Mouse (Mus musculus) G1E (cell line): Measurements from ENCODE around the gene Hemgn. TPM values are rescaled to one million over a fixed set of nuclear protein-coding genes. Genes with fewer than 3 reads are reported as not detected.

Experiments
- ATAC-seq: 2 replicates; pipeline ENCODE4 v1.8.0; 2016; ENCODE audit warnings: mild to moderate bottlenecking; ENCODE audit not compliant: insufficient number of reproducible peaks, poor library complexity, low FRiP score, severe bottlenecking; ENCODE audit errors: extremely low read depth
- DNase-seq: peaks from one replicate; pipeline ENCODE4 v3.0.0; 2012; ENCODE audit warnings: low spot score
- H3K27me3 ChIP-seq: 2 replicates; pipeline ENCODE4 v1.6.1; 2012; ENCODE audit warnings: mild to moderate bottlenecking, low read length, inconsistent platforms; ENCODE audit not compliant: insufficient read depth
- H3K36me3 ChIP-seq: replicated peaks from 2 replicates; pipeline ENCODE3; 2012; ENCODE audit warnings: mild to moderate bottlenecking, inconsistent platforms
- H3K4me1 ChIP-seq: 2 replicates; pipeline ENCODE4 v1.6.1; 2012; ENCODE audit warnings: low read depth, low read length, inconsistent platforms, mixed read lengths; ENCODE audit not compliant: insufficient read depth
- H3K4me3 ChIP-seq: 2 replicates; pipeline ENCODE4 v1.5.1; 2012; ENCODE audit warnings: low read depth, mild to moderate bottlenecking, inconsistent platforms, low read length, moderate library complexity, mixed read lengths
- H3K9me3 ChIP-seq: replicated peaks from 2 replicates; pipeline ENCODE4 v1.6.1; 2012; ENCODE audit warnings: inconsistent platforms
- CTCF ChIP-seq: IDR thresholded peaks from 2 replicates; pipeline ENCODE4 v1.5.1; 2012; ENCODE audit warnings: low read depth, low read length, inconsistent platforms, mixed read lengths
- GATA1 ChIP-seq: IDR thresholded peaks from 2 replicates; pipeline ENCODE4 v1.6.1; 2012; ENCODE audit warnings: borderline replicate concordance, low read length, inconsistent platforms, mixed read lengths
- GATA2 ChIP-seq: IDR thresholded peaks from 2 replicates; pipeline ENCODE4 v1.6.1; 2012; ENCODE audit warnings: low read depth, low read length, inconsistent platforms, borderline replicate concordance
- POLR2AphosphoS5 ChIP-seq: IDR thresholded peaks from 2 replicates; pipeline ENCODE4 v1.6.1; 2012; ENCODE audit warnings: low read depth, low read length, inconsistent platforms; ENCODE audit not compliant: insufficient replicate concordance
- TAL1 ChIP-seq: conservative IDR thresholded peaks from 2 replicates; pipeline ENCODE4 v1.6.1; 2012; ENCODE audit warnings: low read depth, low read length, inconsistent platforms, mixed read lengths
- polyA plus RNA-seq: library from polyadenylated mRNA; stranded (reverse); fragments of >175 nt; gene quantifications from 2 replicates; pipeline ENCODE4 v1.2.3, GENCODE M21; 2012
- total RNA-seq, 2 experiments: library from RNA; stranded (forward) in 1 of 2; stranded (reverse) in 1 of 2; fragments of 200-1000 nt in 1 of 2; fragments of >200 nt in 1 of 2; fragmentation: Nextera tagmentation in 1 of 2; gene quantifications; 2 replicates each; pipeline ENCODE4 v1.2.3; 2014 to 2017

Gene Hemgn
- total RNA-seq (2014; fragmentation: Nextera tagmentation), result 39.3 and 132 TPM in 2 replicates
- total RNA-seq (2017), result 20.9 and 24.3 TPM in 2 replicates
- polyA plus RNA-seq, result 5.8 and 6.3 TPM in 2 replicates

DNA sequence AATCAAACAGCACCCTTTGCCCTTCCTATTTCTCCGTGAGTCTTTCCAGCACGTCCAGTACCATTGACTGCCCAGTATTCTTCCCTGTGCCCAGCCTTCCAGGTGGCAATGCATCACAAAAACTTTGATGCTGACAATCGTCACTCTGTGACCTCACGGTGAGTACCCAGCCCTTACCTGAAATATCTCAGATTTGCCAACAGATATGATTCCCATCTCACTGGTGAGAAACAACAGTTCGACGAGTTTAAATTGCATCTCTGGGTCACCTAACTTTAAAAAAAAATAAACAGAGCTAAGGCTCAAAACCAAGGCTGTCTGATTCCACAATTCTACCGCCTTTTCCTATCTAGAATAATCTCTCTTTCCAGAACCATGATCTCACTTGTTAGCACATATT lies at the start of gene Hemgn:
TSS of gene Hemgn (minus strand) at position 101 of the 400 bp plus-strand sequence.
- H3K27me3 ChIP-seq, result no peaks in the 10 kb centered on the region
- no peaks in the 10 kb centered on the region for H3K36me3 ChIP-seq
- DNase-seq, result no peak
- ATAC-seq, result no peak
- TF ChIP-seq POLR2AphosphoS5 (no peak), TAL1 (no peak), GATA1 (no peak), GATA2 (no peak), CTCF (no peak)
- H3K4me3 ChIP-seq, result no peak within 1 kb of the TSS
- peaks cover 57% of the 10 kb centered on the region for H3K4me1 ChIP-seq
- H3K9me3 ChIP-seq, result no peaks in the 10 kb centered on the region

DNA sequence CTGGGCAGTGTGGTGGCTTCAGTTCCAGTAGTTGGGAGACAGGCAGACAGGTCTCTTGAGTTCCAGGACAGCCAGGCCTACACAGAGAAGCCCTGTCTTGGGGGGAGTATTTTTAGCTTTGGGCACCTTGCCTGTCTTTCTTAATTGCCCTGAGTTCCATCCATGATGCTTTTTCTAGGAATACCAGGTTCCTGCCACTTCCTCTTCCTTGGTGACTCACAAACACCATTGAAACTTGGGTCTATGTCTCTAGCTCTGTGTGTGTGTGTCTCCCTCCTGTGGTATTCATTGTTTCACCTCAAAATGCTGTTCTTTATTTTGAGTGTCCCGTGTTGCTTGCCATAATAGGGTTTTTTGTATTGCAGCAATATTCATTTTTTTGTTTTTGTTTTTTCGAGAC lies 45.1 kb upstream of the Hemgn start:
- Histone ChIP-seq H3K4me3 (no peak overlapping the region), H3K4me1 (peaks cover 78% of the 10 kb centered on the region), H3K27me3 (no peaks in the 10 kb centered on the region), H3K9me3 (no peaks in the 10 kb centered on the region), H3K36me3 (peaks cover 84% of the 10 kb centered on the region)
- no peak for ATAC-seq
- DNase-seq, result no peak
- TF ChIP-seq GATA1 (no peak), CTCF (no peak), GATA2 (no peak), POLR2AphosphoS5 (no peak), TAL1 (no peak)

DNA sequence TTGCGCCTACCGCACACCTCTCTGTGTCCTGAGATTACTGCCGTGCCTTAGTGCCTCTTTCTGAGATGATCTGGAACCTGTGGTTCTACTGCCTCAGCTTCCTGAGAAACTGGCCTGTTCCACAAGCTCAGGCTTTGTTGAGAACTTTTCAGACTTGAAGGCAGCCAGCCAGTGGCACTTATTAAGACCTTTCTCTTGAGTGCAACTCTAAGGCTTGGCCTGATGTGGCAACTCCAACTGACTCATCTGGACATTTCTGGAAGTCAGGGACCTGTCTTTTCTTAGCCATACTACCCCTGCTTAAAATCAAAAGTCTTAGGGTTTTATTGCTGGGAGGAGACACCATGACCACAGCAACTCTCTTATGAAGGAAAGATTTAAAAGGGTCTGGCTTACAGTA lies 43.9 kb upstream of the Hemgn start:
- ATAC-seq (no peak), DNase-seq (no peak)
- peaks cover 78% of the 10 kb centered on the region for H3K4me1 ChIP-seq
- H3K27me3 ChIP-seq, result no peaks in the 10 kb centered on the region
- H3K36me3 ChIP-seq, result peaks cover 81% of the 10 kb centered on the region
- TF ChIP-seq GATA1, result no peak
- TF ChIP-seq CTCF, result no peak
- TF ChIP-seq GATA2, result no peak
- TF ChIP-seq TAL1, result no peak
- TF ChIP-seq POLR2AphosphoS5, result no peak
- H3K4me3 ChIP-seq, result no peak overlapping the region; the same call in 1 of the 2 replicates
- H3K9me3 ChIP-seq, result no peaks in the 10 kb centered on the region

DNA sequence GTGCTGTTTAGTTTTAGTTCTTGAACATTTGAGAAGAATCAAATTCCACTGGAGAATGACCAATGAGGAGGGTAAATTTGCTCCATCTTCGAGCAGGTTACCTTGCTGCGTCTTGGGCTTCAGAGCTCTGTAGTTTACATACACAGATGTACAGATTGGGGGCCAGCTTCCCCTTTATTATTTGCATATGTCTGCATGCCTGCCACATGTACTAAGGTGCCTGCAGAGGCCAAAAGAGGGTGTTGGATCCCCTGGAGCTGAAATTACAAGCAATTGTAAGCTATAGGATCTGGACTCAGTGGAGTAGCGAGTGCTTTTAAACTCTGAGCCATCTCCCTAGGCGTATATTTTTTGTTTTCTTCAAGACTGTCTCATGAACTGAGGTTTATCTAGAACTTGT lies 43.5 kb upstream of the Hemgn start:
- TF ChIP-seq TAL1 (no peak), POLR2AphosphoS5 (no peak), GATA1 (no peak), CTCF (no peak)
- peaks cover 77% of the 10 kb centered on the region for H3K36me3 ChIP-seq
- ATAC-seq (no peak), DNase-seq (no peak)
- no peaks in the 10 kb centered on the region for H3K9me3 ChIP-seq
- no peaks in the 10 kb centered on the region for H3K27me3 ChIP-seq
- H3K4me1 ChIP-seq, result peaks cover 77% of the 10 kb centered on the region
- no peak overlapping the region; the same call in 1 of the 2 replicates for H3K4me3 ChIP-seq

DNA sequence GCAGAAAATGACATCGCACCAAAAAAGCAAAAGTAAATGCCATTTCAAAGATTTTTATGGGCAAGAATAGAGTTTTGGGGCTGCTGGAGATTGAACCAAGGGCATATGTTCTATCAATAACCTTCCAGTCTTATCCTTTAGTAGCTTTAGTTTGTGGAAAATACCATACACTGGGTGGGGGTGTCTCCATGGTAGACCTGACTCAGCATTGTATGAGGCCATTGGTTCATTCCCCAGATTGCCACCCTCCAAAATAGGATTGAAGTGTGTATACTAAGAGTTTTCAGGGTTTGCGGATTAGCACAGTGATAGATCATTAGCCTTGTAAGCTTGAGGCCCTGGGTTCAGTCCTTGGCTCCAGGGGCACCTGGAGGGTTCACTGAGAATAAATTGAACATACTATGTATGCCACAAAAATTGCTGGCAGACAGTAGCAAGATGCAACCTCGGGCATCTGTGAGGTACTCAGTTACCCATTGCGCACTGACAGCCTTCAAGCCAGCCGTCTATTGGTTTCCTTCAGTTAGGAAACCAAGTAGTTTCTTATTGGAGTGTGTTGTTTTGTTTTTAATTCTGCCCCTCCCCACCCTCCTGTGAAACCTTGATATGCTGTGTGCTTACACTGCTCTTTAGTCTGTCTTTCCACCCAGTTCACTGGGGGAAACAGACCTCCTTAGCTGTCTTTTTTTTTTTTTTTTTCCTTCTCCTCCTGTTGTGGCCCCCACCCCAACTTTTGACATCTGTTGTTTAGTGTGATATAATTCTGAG lies 41.0 kb upstream of the Hemgn start:
- DNase-seq (no peak), ATAC-seq (0 out of 2 replicates have a peak, but pooled peaks have one; percentile 11)
- Histone ChIP-seq H3K4me3 (peak overlapping the region; percentile 81; the same call in 1 of the 2 replicates), H3K27me3 (no peaks in the 10 kb centered on the region), H3K9me3 (no peaks in the 10 kb centered on the region), H3K36me3 (peaks cover 55% of the 10 kb centered on the region), H3K4me1 (peaks cover 72% of the 10 kb centered on the region)
- TF ChIP-seq TAL1 (no peak), POLR2AphosphoS5 (no peak), CTCF (no peak), GATA1 (no peak), GATA2 (no peak)

DNA sequence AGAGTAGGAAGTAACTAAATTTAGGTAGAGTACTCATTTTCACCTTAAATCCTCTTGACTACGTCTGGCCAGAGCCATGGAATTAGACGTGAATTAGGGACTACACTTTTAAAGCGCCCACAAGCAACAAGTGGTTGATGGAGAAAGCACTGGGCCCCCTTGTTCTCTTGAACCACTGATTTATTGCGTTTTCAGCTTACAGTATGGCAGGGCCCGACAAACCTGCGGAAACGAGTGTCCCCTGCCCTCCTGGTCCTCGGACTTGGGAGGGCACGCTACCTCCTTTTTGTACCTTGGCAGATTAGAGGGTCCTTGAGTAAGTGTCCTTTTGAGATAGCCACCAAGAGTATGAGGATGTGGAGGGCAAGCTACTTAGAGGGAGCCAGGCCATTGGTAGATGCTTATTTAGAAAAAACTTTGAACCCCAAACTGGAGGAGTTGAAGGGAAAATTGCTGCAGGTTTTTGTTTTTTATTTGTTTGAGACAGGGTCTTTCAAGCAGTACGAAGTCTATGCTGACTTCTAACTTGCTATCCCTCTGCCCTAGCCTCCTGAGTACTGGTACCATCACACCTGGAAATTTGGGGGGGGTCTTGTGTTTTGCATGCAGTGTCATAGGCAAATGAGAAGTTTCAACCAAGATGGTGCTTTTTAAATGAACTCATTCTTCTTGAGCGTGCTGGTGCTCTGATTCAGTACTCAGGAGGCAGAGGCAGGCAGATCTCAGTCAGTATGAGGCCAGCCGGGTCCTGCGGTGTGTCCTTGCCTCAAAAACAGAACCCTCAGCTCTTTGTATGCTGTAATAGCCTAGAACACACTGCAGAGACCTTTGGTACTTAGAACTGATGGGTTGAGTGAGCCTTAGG lies 39.8 kb upstream of the Hemgn start:
- DNase-seq (no peak), ATAC-seq (no peak)
- TF ChIP-seq GATA2 (no peak), POLR2AphosphoS5 (no peak), CTCF (no peak), GATA1 (no peak), TAL1 (no peak)
- H3K4me1 ChIP-seq, result peaks cover 76% of the 10 kb centered on the region
- peaks cover 45% of the 10 kb centered on the region for H3K36me3 ChIP-seq
- peak overlapping the region; percentile 81 for H3K4me3 ChIP-seq
- no peaks in the 10 kb centered on the region for H3K27me3 ChIP-seq
- no peaks in the 10 kb centered on the region for H3K9me3 ChIP-seq
